Mouse (Mus musculus) hindbrain, embryonic 11.5 days (tissue): ENCODE results near the gene Gm12888. TPM values are rescaled to one million over a fixed set of nuclear protein-coding genes. Genes with fewer than 3 reads are reported as not detected.
"Not testable (repeated sequence)": the region's sequence is repeated elsewhere in the genome, so short reads cannot be mapped to it uniquely, and the experiment has no call there.

ENCODE experiments used
- ATAC-seq: fragments of 200-750 bp; cut with Nextera tagmentation; 2 replicates; pipeline ENCODE4 v1.8.0; 2017; ENCODE audit warnings: mild to moderate bottlenecking, moderate TSS enrichment, moderate library complexity; ENCODE audit not compliant: low FRiP score
- DNase-seq: peaks from one replicate; pipeline ENCODE4 v3.0.0-alpha.2; 2015; ENCODE audit warnings: low spot score
- H3K27ac ChIP-seq: fragments of 300-500 bp; sonication (generic); 2 replicates; pipeline ENCODE4 v1.5.1; 2014; ENCODE audit warnings: mild to moderate bottlenecking, low read depth, low read length
- H3K27me3 ChIP-seq: fragments of 300-500 bp; sonication (generic); 2 replicates; pipeline ENCODE4 v1.6.1; 2014; ENCODE audit warnings: mild to moderate bottlenecking, low read length, moderate library complexity, mixed read lengths; ENCODE audit not compliant: control insufficient read depth, insufficient read depth
- H3K36me3 ChIP-seq: fragments of 300-500 bp; sonication (generic); 2 replicates; pipeline ENCODE4 v1.6.1; 2014; ENCODE audit warnings: mild to moderate bottlenecking, low read length, moderate library complexity, mixed read lengths; ENCODE audit not compliant: control insufficient read depth, insufficient read depth
- H3K4me1 ChIP-seq: fragments of 300-500 bp; sonication (generic); replicated peaks from 2 replicates; pipeline ENCODE4 v1.6.1; 2014; ENCODE audit warnings: low read length, mixed read lengths; ENCODE audit not compliant: control insufficient read depth, insufficient read depth
- H3K4me2 ChIP-seq: fragments of 300-500 bp; sonication (generic); replicated peaks from 2 replicates; pipeline ENCODE4 v1.6.1; 2014; ENCODE audit warnings: mild to moderate bottlenecking, low read depth, low read length
- H3K4me3 ChIP-seq: fragments of 300-500 bp; sonication (generic); 2 replicates; pipeline ENCODE4 v1.5.1; 2014; ENCODE audit warnings: low read depth, low read length
- H3K9ac ChIP-seq: fragments of 300-500 bp; sonication (generic); 2 replicates; pipeline ENCODE4 v1.6.1; 2014; ENCODE audit warnings: low read depth, low read length
- H3K9me3 ChIP-seq: fragments of 300-500 bp; sonication (generic); 2 replicates; pipeline ENCODE4 v1.6.1; 2016; ENCODE audit warnings: low read length; ENCODE audit not compliant: control insufficient read depth
- WGBS: fragments of 180-500 bp; shearing (Covaris S2); extraction: QIAGEN DNeasy Blood & Tissue Kit; methylation state at CpG from one replicate; pipeline ENCODE4 v1.1.7; 2014; 5-methylcytosine and 5-hydroxymethylcytosine counted together
- polyA plus RNA-seq: library from polyadenylated mRNA; unstranded; fragments of >200 nt; fragmentation: Nextera tagmentation; extraction: Ambion mirVana; gene quantifications from 2 replicates; pipeline ENCODE4 v1.2.1, GENCODE M21; 2014

The Gm12888 gene
- polyA plus RNA-seq, result not detected in 2 replicates

DNA sequence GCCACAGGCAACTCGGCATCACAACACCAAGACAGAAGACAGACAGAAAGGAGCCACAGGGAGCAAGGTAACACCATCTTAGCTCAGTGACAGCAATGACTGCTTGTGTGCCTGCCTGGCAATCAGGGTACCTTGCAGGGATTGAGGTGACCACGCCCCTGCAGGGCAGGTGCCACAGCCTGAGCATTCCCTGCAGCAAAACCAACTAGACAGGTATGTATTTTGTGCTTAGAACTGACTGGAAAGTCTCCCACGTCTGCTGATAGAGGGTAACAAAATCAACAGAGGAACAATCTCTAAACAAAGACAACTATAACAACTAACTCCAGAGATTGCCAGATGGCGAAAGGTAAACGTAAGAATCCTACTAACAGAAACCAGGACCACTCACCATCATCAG, at the start of gene Gm12888:
TSS of gene Gm12888 (minus strand) at position 101 of the 400 bp plus-strand sequence.
- H3K9ac ChIP-seq, H3K9me3 ChIP-seq, H3K36me3 ChIP-seq, H3K27ac ChIP-seq, H3K4me2 ChIP-seq, DNase-seq, ATAC-seq, H3K4me3 ChIP-seq, H3K4me1 ChIP-seq, H3K27me3 ChIP-seq: not testable (repeated sequence)
- 58% methylated on average over 3 of the region's 5 CpGs for WGBS

Other genes starting within 250 kb of the Gm12888 start
- 24.3 and 28.2 TPM in 2 replicates for gene Zmpste24, start 226.7 kb downstream of the Gm12888 start, polyA plus RNA-seq
- not detected in 2 replicates for gene Tmco2, start 215.7 kb downstream of the Gm12888 start, polyA plus RNA-seq
- gene Rlf, start 109.8 kb downstream of the Gm12888 start, polyA plus RNA-seq, result 26.7 and 34.1 TPM in 2 replicates
- gene Gm12886, start 98.2 kb upstream of the Gm12888 start, polyA plus RNA-seq, result not detected in 2 replicates